ENCODE assay signal across 10 mouse cellular contexts in the genomic region with DNA sequence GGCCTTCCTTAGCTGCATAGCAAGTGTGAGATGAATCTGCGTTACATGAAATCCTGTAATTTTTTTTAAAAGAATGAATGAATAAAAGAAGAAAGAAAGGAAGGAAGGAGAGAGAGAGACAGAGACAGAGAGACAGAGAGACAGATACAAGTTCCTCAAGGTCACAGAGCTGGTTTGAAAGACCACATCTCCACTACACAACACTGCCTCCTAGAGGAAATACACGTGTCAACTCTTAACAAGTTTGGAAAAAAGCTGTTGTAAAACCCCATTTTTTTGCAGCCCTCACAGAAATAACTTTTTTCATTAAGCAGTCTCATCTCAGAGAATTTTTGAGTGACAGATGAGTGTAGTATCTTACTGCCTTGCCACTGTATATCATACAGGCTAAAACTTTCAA. TPM values are rescaled to one million over a fixed set of nuclear protein-coding genes. Genes with fewer than 3 reads are reported as not detected.
A peak's percentile ranks its signal among the peaks of the same experiment; 100 is the strongest.
DNase-seq lines count a peak whose midpoint lies in the region; ATAC-seq lines count a peak whose summit lies in the region.
"Had no signal": no experiment of that assay in that cellular context is flagged by ENCODE, and none has a peak within 500 bp of the region (broad histone marks: within the 10 kb centered on the region; RNA-seq: fewer than 3 reads in every experiment).

No protein-coding gene starts in this region.

- H3K9me3 ChIP-seq in hindbrain, embryonic 11.5 days (ENCODE audit: control insufficient read depth, low read length) = no peaks in the 10 kb centered on the region
- H3K9me3 ChIP-seq in hindbrain, embryonic 13.5 days = no peaks in the 10 kb centered on the region
- H3K9me3 ChIP-seq: lung, embryonic 15.5 days had no signal

- H3K27me3 ChIP-seq in hindbrain, embryonic 11.5 days (ENCODE audit: control insufficient read depth, insufficient read depth, low read length) = no peaks in the 10 kb centered on the region
- H3K27me3 ChIP-seq in hindbrain, embryonic 13.5 days = no peaks in the 10 kb centered on the region
- H3K27me3 ChIP-seq: lung, embryonic 15.5 days had no signal

- H3K9ac ChIP-seq in hindbrain, embryonic 11.5 days (ENCODE audit: low read depth, low read length) = no peak overlapping the region
- H3K9ac ChIP-seq in hindbrain, embryonic 13.5 days = no peak overlapping the region
- H3K9ac ChIP-seq: lung, embryonic 15.5 days had no signal

- H3K27ac ChIP-seq in hindbrain, embryonic 11.5 days (ENCODE audit: low read depth, low read length) = no peak overlapping the region
- no peak overlapping the region for H3K27ac ChIP-seq in hindbrain, embryonic 13.5 days
- H3K27ac ChIP-seq: lung, embryonic 15.5 days had no signal

- no peak overlapping the region for H3K4me2 ChIP-seq in hindbrain, embryonic 11.5 days (replicated peaks; ENCODE audit: low read depth, low read length)
- no peak overlapping the region for H3K4me2 ChIP-seq in hindbrain, embryonic 13.5 days
- H3K4me2 ChIP-seq: lung, embryonic 15.5 days had no signal

- WGBS in hindbrain, embryonic 11.5 days = 30% methylated on average over 2 of the region's 2 CpGs
- 38% methylated on average over 2 of the region's 2 CpGs for WGBS in hindbrain, embryonic 13.5 days

- no peak for ATAC-seq in hindbrain, embryonic 11.5 days (ENCODE audit: low FRiP score)
- ATAC-seq in hindbrain, embryonic 13.5 days (ENCODE audit: low FRiP score) = no peak

- DNase-seq in hindbrain, embryonic 11.5 days (ENCODE audit: low spot score) = peak; percentile 46
- peak; percentile 7 for DNase-seq in ovary, postnatal 14 days (ENCODE audit: low spot score)
- DNase-seq in ovary, adult 18-20 months (ENCODE audit: low spot score) = no peak
- DNase-seq in NIH3T3 (ENCODE audit: low read depth) = peak; percentile 81
- peak; percentile 44 for DNase-seq in hindlimb bud, embryonic 11.5 days (ENCODE audit: extremely low spot score, low read depth, low spot score)
- DNase-seq in spleen, adult 18-20 months = no peak
- DNase-seq in ovary, postnatal 36 days (ENCODE audit: low spot score) = no peak

- no peaks in the 10 kb centered on the region for H3K4me1 ChIP-seq in hindbrain, embryonic 11.5 days (replicated peaks; ENCODE audit: control insufficient read depth, insufficient read depth, low read length)
- no peaks in the 10 kb centered on the region for H3K4me1 ChIP-seq in hindbrain, embryonic 13.5 days (replicated peaks)

- H3K36me3 ChIP-seq in hindbrain, embryonic 11.5 days (ENCODE audit: control insufficient read depth, insufficient read depth, low read length) = no peaks in the 10 kb centered on the region
- H3K36me3 ChIP-seq in hindbrain, embryonic 13.5 days = no peaks in the 10 kb centered on the region
- H3K36me3 ChIP-seq: lung, embryonic 15.5 days had no signal

- H3K4me3 ChIP-seq in hindbrain, embryonic 11.5 days (ENCODE audit: low read depth, low read length) = no peak overlapping the region
- no peak overlapping the region for H3K4me3 ChIP-seq in hindbrain, embryonic 13.5 days
- H3K4me3 ChIP-seq: erythroblast, embryonic 14.5 days; lung, embryonic 15.5 days had no signal

RNA-seq across cellular contexts. Expression of a gene that starts 15.4 kb away (rescaled TPM):
- polyA plus RNA-seq in hindbrain, embryonic 11.5 days (2014; fragmentation: Nextera tagmentation; extraction: Ambion mirVana) = not detected in 2 replicates
- not detected in 2 replicates for polyA plus RNA-seq in hindbrain, embryonic 13.5 days (2015; fragmentation: Nextera tagmentation; extraction: Ambion mirVana)
- polyA plus RNA-seq: erythroblast, embryonic 14.5 days; lung, embryonic 15.5 days had no signal

Comparison
In these comparisons a context has a peak if more than half of its experiments do, and no peak if none do; other contexts are left out.
1. DNase-seq: peak in hindbrain, embryonic 11.5 days (single experiment), ovary, postnatal 14 days (single experiment), NIH3T3 (single experiment) and hindlimb bud, embryonic 11.5 days (single experiment); none in ovary, adult 18-20 months (single experiment), spleen, adult 18-20 months (0 of 2) and ovary, postnatal 36 days (single experiment).